Mouse (Mus musculus): ENCODE results near the gene Hnrnpdl. TPM values are rescaled to one million over a fixed set of nuclear protein-coding genes. Genes with fewer than 3 reads are reported as not detected.

Hnrnpdl gene
- total RNA-seq (2023): 377 to 390 TPM (median 379 TPM) in 4 replicates

GRCm38 (mm10) chr5:100039602-100040142 is at the start of gene Hnrnpdl, which contains the start of gene Enoph1:
Gene Hnrnpdl, minus strand, starts transcription at chr5:100039664.
Gene Enoph1, plus strand, starts transcription at chr5:100039985.

Other genes with a start within 250 kb of the Hnrnpdl start
- gene Vamp9, start 133.4 kb downstream of the Hnrnpdl start, total RNA-seq (2023): not detected in 4 replicates
- 285 to 313 TPM (median 304 TPM) in 4 replicates for gene Hnrnpd, start 60.7 kb downstream of the Hnrnpdl start, total RNA-seq (2023)
- gene 4930524J08Rik, start 60.6 kb downstream of the Hnrnpdl start, total RNA-seq (2023): 1.1 to 2.4 TPM (median 1.8 TPM) in 3 of 4 replicates, not detected in the other
- 16.0 to 28.3 TPM (median 23.3 TPM) in 4 replicates for gene Enoph1, start 321 bp upstream of the Hnrnpdl start, total RNA-seq (2023)
- not detected in 4 replicates for gene Tmem150c, start 120.1 kb upstream of the Hnrnpdl start, total RNA-seq (2023)